Mouse (Mus musculus) MEL (cell line): ENCODE measurements around the gene Txndc12.

ENCODE experiments used
- CTCF ChIP-seq, 3 experiments: IDR thresholded peaks in 2 of 3; conservative IDR thresholded peaks in 1 of 3; 2 replicates each; pipeline ENCODE4 v1.5.1; 2011 to 2012; ENCODE audit warnings: low read length in 3 of 3, low read depth in 2 of 3, mild to moderate bottlenecking in 2 of 3, improper control_type of control experiment in 1 of 3, inconsistent platforms in 1 of 3, mixed read lengths in 1 of 3, moderate library complexity in 1 of 3; ENCODE audit not compliant: control insufficient read depth in 1 of 3, insufficient read depth in 1 of 3, poor library complexity in 1 of 3, severe bottlenecking in 1 of 3
- MAFK ChIP-seq: IDR thresholded peaks from 2 replicates; pipeline ENCODE4 v1.6.1; 2011; ENCODE audit warnings: low read depth, mild to moderate bottlenecking, low read length, improper control_type of control experiment, borderline replicate concordance
- MYC ChIP-seq: IDR thresholded peaks from 2 replicates; pipeline ENCODE4 v1.6.1; 2011; ENCODE audit warnings: low read depth, mild to moderate bottlenecking, low read length, improper control_type of control experiment, moderate library complexity

GRCm38 (mm10) chr4:108811142-108811541 is 23.3 kb upstream of the Txndc12 start:
- no peak for TF ChIP-seq MAFK
- no peak for TF ChIP-seq MYC
- no peak for TF ChIP-seq CTCF (IDR thresholded peaks at IDR 0.05 in 2 of 3, conservative IDR thresholded peaks at IDR 0.05 in 1 of 3; ENCODE audit: control insufficient read depth in 1 of 3, insufficient read depth in 1 of 3, low read depth in 2 of 3, low read length in 3 of 3, poor library complexity in 1 of 3, severe bottlenecking in 1 of 3)
